Mouse (Mus musculus) hindbrain, embryonic 12.5 days (tissue): ENCODE results near the gene Usp8. TPM values are rescaled to one million over a fixed set of nuclear protein-coding genes. Genes with fewer than 3 reads are reported as not detected.

Experiments
- ATAC-seq: fragments of 200-750 bp; cut with Nextera tagmentation; 2 replicates; pipeline ENCODE4 v1.8.0; 2017; ENCODE audit warnings: moderate TSS enrichment; ENCODE audit not compliant: low FRiP score
- H3K27ac ChIP-seq: fragments of 300-500 bp; sonication (generic); 2 replicates; pipeline ENCODE4 v1.5.1; 2016; ENCODE audit warnings: mild to moderate bottlenecking
- H3K27me3 ChIP-seq: fragments of 300-500 bp; sonication (generic); 2 replicates; pipeline ENCODE4 v1.6.1; 2016; ENCODE audit warnings: mild to moderate bottlenecking
- H3K36me3 ChIP-seq: fragments of 300-500 bp; sonication (generic); 2 replicates; pipeline ENCODE4 v1.6.1; 2016; ENCODE audit warnings: mild to moderate bottlenecking
- H3K4me1 ChIP-seq: fragments of 300-500 bp; sonication (generic); 2 replicates; pipeline ENCODE4 v1.6.1; 2016
- H3K4me2 ChIP-seq: fragments of 300-500 bp; sonication (generic); replicated peaks from 2 replicates; pipeline ENCODE4 v1.6.1; 2016; ENCODE audit warnings: mild to moderate bottlenecking
- H3K4me3 ChIP-seq: fragments of 300-500 bp; sonication (generic); 2 replicates; pipeline ENCODE4 v1.5.1; 2016; ENCODE audit warnings: mild to moderate bottlenecking
- H3K9ac ChIP-seq: fragments of 300-500 bp; sonication (generic); 2 replicates; pipeline ENCODE4 v1.6.1; 2016; ENCODE audit warnings: mild to moderate bottlenecking, moderate library complexity
- H3K9me3 ChIP-seq: fragments of 300-500 bp; sonication (generic); replicated peaks from 2 replicates; pipeline ENCODE4 v1.6.1; 2016; ENCODE audit warnings: mild to moderate bottlenecking
- WGBS: fragments of 180-500 bp; shearing (Covaris S2); methylation state at CpG from one replicate; pipeline ENCODE4 v1.1.7; 2016; 5-methylcytosine and 5-hydroxymethylcytosine counted together
- polyA plus RNA-seq: library from polyadenylated mRNA; unstranded; fragments of >200 nt; fragmentation: Nextera tagmentation; extraction: Ambion mirVana; gene quantifications from 2 replicates; pipeline ENCODE4 v1.2.1, GENCODE M21; 2016

Usp8 gene
- polyA plus RNA-seq, 1 experiment from 2014 or later = 40.0 TPM

DNA sequence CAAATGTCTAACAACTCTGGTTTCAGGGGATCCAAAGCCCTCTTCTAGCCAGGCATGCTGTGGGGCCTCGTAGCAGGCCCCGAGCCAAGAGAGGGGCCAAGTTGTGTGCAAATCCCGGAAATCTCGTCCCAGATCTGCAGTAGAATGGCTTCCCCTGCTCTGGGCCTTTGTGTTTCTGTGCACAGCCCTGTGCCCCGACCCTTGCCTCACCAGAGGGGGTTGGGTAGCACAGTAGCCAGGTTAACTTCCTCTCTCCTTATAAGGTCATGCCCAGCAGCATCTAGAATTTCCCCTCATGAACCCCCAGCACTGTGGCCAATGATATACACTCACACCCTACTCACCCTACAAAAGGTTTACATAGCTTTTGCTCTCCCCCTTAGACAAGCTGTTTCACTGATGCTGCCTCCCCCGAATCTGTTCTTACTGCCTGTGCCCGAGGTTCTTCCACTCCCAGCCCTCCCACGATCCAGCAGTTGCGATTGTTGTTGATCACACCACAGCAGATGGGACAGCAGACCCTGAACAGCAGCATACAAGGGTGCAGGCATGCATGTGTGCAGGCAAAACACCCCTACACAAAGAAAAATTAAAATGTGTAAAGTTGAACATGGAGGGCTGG lies 80.7 kb downstream of the Usp8 start:
- ATAC-seq = no peak
- Histone ChIP-seq H3K9ac (no peak overlapping the region), H3K4me2 (no peak overlapping the region), H3K4me1 (no peaks in the 10 kb centered on the region), H3K27me3 (no peaks in the 10 kb centered on the region), H3K36me3 (peaks cover 25% of the 10 kb centered on the region), H3K4me3 (no peak overlapping the region), H3K27ac (no peak overlapping the region), H3K9me3 (no peaks in the 10 kb centered on the region)
- 56% methylated on average over 9 of the region's 9 CpGs for WGBS

DNA sequence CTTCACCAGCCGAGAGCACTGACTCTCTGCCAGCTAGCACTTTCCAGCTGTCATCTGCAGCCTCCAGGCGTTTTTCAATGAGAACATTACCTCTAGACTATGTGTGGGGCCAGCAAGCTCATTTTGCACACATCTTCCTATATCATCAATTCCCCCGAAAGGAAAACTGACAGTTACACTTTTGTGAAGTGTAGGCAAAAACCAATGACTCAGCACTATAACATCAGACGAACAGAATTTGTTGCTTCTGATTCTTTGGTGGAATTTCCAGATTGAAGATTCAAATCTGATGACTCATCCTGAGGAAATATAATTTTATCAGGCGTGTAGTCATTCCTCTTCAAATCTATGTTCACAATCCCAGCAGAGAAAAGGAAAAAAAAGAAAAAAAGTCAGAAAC lies 85.5 kb downstream of the Usp8 start:
- WGBS = 79% methylated on average over 5 of the region's 5 CpGs
- Histone ChIP-seq H3K9ac (no peak overlapping the region), H3K27ac (no peak overlapping the region), H3K27me3 (no peaks in the 10 kb centered on the region), H3K4me1 (no peaks in the 10 kb centered on the region), H3K36me3 (peaks cover 53% of the 10 kb centered on the region), H3K4me2 (no peak overlapping the region), H3K9me3 (no peaks in the 10 kb centered on the region), H3K4me3 (no peak overlapping the region)
- no peak for ATAC-seq

GRCm38 (mm10) chr2:126795708-126796107 lies 88.6 kb downstream of the Usp8 start:
- no peak overlapping the region for H3K4me3 ChIP-seq
- no peak for ATAC-seq
- no peaks in the 10 kb centered on the region for H3K4me1 ChIP-seq
- H3K4me2 ChIP-seq = no peak overlapping the region
- no peak overlapping the region for H3K27ac ChIP-seq
- no peaks in the 10 kb centered on the region for H3K9me3 ChIP-seq
- H3K36me3 ChIP-seq = peaks cover 62% of the 10 kb centered on the region
- no peak overlapping the region for H3K9ac ChIP-seq
- 85% methylated on average over 3 of the region's 3 CpGs for WGBS
- H3K27me3 ChIP-seq = no peaks in the 10 kb centered on the region

- Histone ChIP-seq H3K4me2 (no peak overlapping the region), H3K27me3 (no peaks in the 10 kb centered on the region), H3K4me1 (no peaks in the 10 kb centered on the region), H3K27ac (no peak overlapping the region), H3K4me3 (no peak overlapping the region), H3K9me3 (no peaks in the 10 kb centered on the region), H3K9ac (no peak overlapping the region), H3K36me3 (peaks cover 52% of the 10 kb centered on the region)
- 93% methylated on average over 5 of the region's 5 CpGs for WGBS
- ATAC-seq = no peak
Measured at GRCm38 (mm10) chr2:126798455-126798854, 91.3 kb downstream of the Usp8 start.

GRCm38 (mm10) chr2:126801980-126802379 lies 94.9 kb downstream of the Usp8 start:
- WGBS = 92% methylated on average over 3 of the region's 3 CpGs
- no peaks in the 10 kb centered on the region for H3K27me3 ChIP-seq
- H3K4me2 ChIP-seq = no peak overlapping the region
- ATAC-seq = no peak
- no peak overlapping the region for H3K9ac ChIP-seq
- no peak overlapping the region for H3K27ac ChIP-seq
- no peaks in the 10 kb centered on the region for H3K9me3 ChIP-seq
- H3K36me3 ChIP-seq = peaks cover 41% of the 10 kb centered on the region
- H3K4me1 ChIP-seq = no peaks in the 10 kb centered on the region
- no peak overlapping the region for H3K4me3 ChIP-seq

Other genes starting within 250 kb of the Usp8 start
- gene Atp8b4, start 206.7 kb upstream of the Usp8 start, polyA plus RNA-seq = 0.12 and 0.17 TPM in 2 replicates
- 2.2 and 3.6 TPM in 2 replicates for gene Slc27a2, start 154.9 kb upstream of the Usp8 start, polyA plus RNA-seq
- 2.1 and 2.5 TPM in 2 replicates for gene Hdc, start 88.0 kb upstream of the Usp8 start, polyA plus RNA-seq
- 65.3 and 71.2 TPM in 2 replicates for gene Gabpb1, start 31.0 kb upstream of the Usp8 start, polyA plus RNA-seq
- 3.2 and 3.3 TPM in 2 replicates for gene Usp50, start 76.1 kb downstream of the Usp8 start, polyA plus RNA-seq
- 43.0 and 46.8 TPM in 2 replicates for gene Trpm7, start 168.9 kb downstream of the Usp8 start, polyA plus RNA-seq
- 35.6 and 37.2 TPM in 2 replicates for gene Sppl2a, start 225.9 kb downstream of the Usp8 start, polyA plus RNA-seq